Mouse (Mus musculus): ENCODE data around the gene Hmgcs2.

DNA sequence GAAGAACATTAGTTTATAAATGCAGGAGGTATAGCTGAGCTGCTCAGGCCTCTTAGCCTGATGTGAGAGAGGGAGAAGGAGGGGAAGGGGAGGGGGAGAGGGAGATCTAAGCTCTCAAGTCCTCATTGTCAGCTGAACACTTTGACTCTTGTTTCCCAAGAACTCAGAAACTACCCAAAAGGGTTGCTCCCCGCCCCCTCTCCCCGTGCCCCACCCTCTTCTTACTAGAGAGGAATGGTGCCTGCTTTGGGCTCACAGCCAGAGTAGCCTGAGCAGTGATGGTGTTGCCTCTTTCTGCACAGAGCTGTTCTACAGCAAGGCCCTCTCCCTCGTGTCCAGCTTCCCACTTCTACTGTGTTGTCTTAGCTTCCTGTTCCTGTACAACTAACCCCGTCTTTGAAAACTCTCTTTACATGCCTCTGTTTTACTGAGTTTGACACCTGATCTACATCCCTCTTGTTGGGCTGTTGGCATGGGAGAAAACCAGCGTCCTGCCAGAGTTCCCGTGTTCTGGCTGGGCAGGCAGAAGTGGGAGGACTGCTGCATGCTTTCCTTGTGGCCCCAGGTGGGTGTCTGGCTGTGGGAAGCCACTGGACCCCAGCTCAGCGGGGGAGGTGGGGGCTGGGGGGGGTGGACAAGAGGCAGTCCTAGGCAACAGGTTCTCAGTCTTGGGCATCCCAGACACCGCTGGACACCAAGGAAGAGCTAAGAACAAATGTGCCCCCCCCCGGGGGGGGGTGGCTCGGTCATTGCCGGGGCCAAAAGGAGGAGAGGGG is 6.4 kb upstream of the Hmgcs2 start:
- TF ChIP-seq CTCF (IDR thresholded peaks at IDR 0.05; ENCODE audit: borderline replicate concordance, insufficient read depth, low read depth, low read length) = no peak
- TF ChIP-seq POLR2A (IDR thresholded peaks at IDR 0.05; ENCODE audit: borderline replicate concordance, insufficient read depth, low read length) = no peak

All from cerebellum, adult 2 months (tissue).